Mouse (Mus musculus) kidney, postnatal 0 days (tissue): ENCODE measurements around the gene Map1s. TPM values are rescaled to one million over a fixed set of nuclear protein-coding genes. Genes with fewer than 3 reads are reported as not detected.
A peak's percentile ranks its signal among the peaks of the same experiment; 100 is the strongest.

Experiments
- ATAC-seq: fragments of 200-750 bp; cut with Nextera tagmentation; replicated peaks from 2 replicates; pipeline ENCODE4 v1.8.0; 2017; ENCODE audit warnings: low read depth, moderate number of reproducible peaks, moderate TSS enrichment, moderate library complexity; ENCODE audit not compliant: low FRiP score
- DNase-seq: peaks from one replicate; pipeline ENCODE4 v3.0.0-alpha.2; 2016; ENCODE audit warnings: low spot score
- H3K27ac ChIP-seq: fragments of 300-500 bp; sonication (generic); 2 replicates; pipeline ENCODE4 v1.5.1; 2014; ENCODE audit warnings: mild to moderate bottlenecking
- H3K27me3 ChIP-seq: fragments of 300-500 bp; sonication (generic); 2 replicates; pipeline ENCODE4 v1.6.1; 2014; ENCODE audit warnings: low read length, mixed read lengths; ENCODE audit not compliant: insufficient read depth
- H3K36me3 ChIP-seq: fragments of 300-500 bp; sonication (generic); 2 replicates; pipeline ENCODE4 v1.6.1; 2014; ENCODE audit warnings: low read length, mixed read lengths; ENCODE audit not compliant: insufficient read depth
- H3K4me1 ChIP-seq: fragments of 300-500 bp; sonication (generic); replicated peaks from 2 replicates; pipeline ENCODE4 v1.6.1; 2014; ENCODE audit warnings: antibody characterized with exemption, low read length, mixed read lengths; ENCODE audit not compliant: insufficient read depth
- H3K4me2 ChIP-seq: fragments of 300-500 bp; sonication (generic); 2 replicates; pipeline ENCODE4 v1.6.1; 2014; ENCODE audit warnings: mild to moderate bottlenecking, low read length, moderate library complexity, mixed read lengths
- H3K4me3 ChIP-seq: fragments of 300-500 bp; sonication (generic); replicated peaks from 2 replicates; pipeline ENCODE4 v1.5.1; 2014; ENCODE audit warnings: low read depth, low read length
- H3K9ac ChIP-seq: fragments of 300-500 bp; sonication (generic); 2 replicates; pipeline ENCODE4 v1.6.1; 2014; ENCODE audit warnings: low read depth, low read length
- H3K9me3 ChIP-seq: fragments of 300-500 bp; sonication (generic); replicated peaks from 2 replicates; pipeline ENCODE4 v1.6.1; 2016; ENCODE audit warnings: low read length, inconsistent platforms, mixed read lengths
- CTCF ChIP-seq: IDR thresholded peaks from 2 replicates; pipeline ENCODE4 v1.5.1; 2016; ENCODE audit warnings: antibody characterized with exemption, low read depth, mild to moderate bottlenecking, moderate library complexity
- WGBS: fragments of 180-500 bp; shearing (Covaris S2); extraction: QIAGEN DNeasy Blood & Tissue Kit; methylation state at CpG from one replicate; pipeline ENCODE4 v1.1.7; 2014; 5-methylcytosine and 5-hydroxymethylcytosine counted together
- polyA plus RNA-seq: library from polyadenylated mRNA; unstranded; fragments of >200 nt; fragmentation: Nextera tagmentation; extraction: Ambion mirVana; gene quantifications from 2 replicates; pipeline ENCODE4 v1.2.1, GENCODE M21; 2015

Gene Map1s
- polyA plus RNA-seq, 1 experiment from 2014 or later = 32.5 TPM

DNA sequence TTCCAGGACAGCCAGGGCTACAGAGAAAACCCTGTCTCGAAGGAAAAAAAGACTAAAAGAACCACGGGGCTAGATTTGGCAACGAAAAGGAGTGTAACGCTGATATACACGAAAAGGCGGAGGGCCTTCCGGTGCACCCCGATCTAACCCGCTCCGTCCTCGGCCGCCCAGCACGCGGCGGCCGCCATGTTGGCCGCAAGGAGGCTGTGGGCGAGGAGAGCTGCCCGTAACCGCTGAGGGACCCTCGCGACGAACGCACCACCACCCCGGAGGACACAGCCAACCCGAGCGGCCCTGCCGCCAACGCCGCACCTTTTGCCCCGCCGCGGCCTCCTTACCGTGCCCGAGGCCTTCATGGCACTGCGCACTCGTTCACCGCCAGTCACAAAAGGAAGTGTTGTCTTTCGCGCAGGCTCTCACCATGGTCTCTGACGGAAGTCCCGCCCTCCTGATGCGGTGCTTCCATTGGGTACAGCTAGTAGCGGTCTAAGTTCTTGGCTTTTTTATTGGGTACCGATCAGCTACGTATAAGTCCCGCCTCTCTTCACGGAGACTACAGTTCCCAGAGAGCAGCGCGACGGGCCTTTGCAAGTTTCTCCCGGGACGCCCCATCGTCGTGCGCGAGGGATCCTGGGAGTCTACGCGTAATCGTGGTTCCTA, 8.6 kb upstream of the Map1s start, which contains the start of gene Rpl18a:
TSS of gene Rpl18a (minus strand) at position 392 of the 660 bp plus-strand sequence.
- peak within 1 kb of the TSS; percentile 87 for H3K4me2 ChIP-seq
- peak within 1 kb of the TSS; percentile 81 for H3K27ac ChIP-seq
- peak; percentile 24; the same call in 1 of the 2 replicates for TF ChIP-seq CTCF
- H3K9ac ChIP-seq = peak within 1 kb of the TSS; percentile 96
- no peaks in the 10 kb centered on the region for H3K9me3 ChIP-seq
- DNase-seq (peak; percentile 100), ATAC-seq (peak; percentile 98)
- H3K27me3 ChIP-seq = peaks cover 5% of the 10 kb centered on the region
- under 1% methylated on average over 57 of the region's 60 CpGs for WGBS
- peaks cover 11% of the 10 kb centered on the region for H3K36me3 ChIP-seq
- H3K4me3 ChIP-seq = peak within 1 kb of the TSS; percentile 92
- H3K4me1 ChIP-seq = peaks cover 17% of the 10 kb centered on the region

DNA sequence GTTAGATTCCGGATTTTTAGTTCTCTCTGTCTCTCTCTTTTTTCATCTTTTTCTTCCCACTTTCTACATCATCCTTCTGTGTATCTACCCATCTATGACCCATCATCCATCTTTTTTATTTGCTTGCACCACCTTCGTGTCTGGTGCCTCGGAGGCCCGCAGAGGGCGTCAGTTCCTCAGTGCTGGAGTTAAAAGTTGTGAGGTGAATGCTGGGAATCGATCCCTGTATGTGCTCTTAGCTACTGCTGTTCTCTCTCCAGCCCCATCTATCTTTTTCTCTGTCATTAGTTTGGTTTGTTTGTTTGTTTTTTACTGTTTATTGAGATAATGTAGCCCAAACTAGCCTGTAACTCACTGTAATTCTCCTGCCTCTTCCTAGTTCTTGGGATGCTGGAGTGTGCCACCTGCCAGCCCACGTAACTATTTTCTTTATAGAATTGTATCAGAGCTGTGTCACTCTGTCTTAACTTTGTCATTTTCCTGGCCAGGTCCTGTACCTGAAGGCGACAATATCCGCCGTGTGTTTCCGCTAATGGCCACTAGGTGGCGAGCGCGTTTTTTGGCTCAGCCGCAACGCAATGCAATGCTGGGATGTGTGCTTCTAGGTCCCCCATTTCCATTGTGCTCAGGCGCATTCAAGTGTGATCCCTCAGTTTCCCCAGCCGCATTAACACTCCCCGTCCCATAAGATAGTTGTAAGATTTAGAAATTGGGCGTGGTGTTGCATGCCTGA, 7.9 kb upstream of the Map1s start:
- ATAC-seq (peak; percentile 33), DNase-seq (peak; percentile 88)
- Histone ChIP-seq H3K9me3 (no peaks in the 10 kb centered on the region), H3K27me3 (no peaks in the 10 kb centered on the region; the same call in 1 of the 2 replicates), H3K4me3 (peak overlapping the region; percentile 92), H3K36me3 (peaks cover 11% of the 10 kb centered on the region), H3K4me1 (peaks cover 10% of the 10 kb centered on the region), H3K9ac (peak overlapping the region; percentile 61), H3K27ac (peak overlapping the region; percentile 81), H3K4me2 (peak overlapping the region; percentile 79)
- WGBS = under 1% methylated on average over 20 of the region's 20 CpGs
- TF ChIP-seq CTCF = peak; percentile 94

DNA sequence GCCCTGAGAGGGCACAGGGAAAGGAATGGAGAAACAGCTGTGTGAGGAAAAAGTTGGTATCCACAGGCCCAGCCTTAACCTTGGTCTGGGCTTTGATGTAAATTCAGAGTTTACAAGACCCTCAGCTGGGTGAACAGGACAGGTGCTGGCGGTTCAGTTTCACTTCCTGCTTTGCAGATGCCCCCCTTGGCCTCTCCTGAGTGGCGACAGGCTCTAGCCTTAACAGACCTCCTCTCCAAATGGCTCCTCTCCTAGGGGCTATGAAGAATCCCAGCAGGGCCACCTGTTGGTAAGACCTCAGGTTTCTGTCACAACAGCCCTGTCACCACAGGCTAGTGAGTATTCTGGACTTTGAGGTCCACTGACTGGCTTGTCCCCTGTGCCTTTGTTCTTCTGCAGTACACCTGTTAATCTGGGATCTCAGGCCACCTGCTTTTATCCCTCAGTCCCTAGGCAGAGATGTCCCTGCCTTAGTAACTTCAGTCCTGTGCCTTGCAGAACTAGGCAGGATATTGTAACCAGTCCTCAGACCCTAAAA, 7.0 kb upstream of the Map1s start:
- 0 out of 2 replicates have a peak overlapping the region, but pooled peaks have one; percentile 23 for H3K9ac ChIP-seq
- peaks cover 11% of the 10 kb centered on the region for H3K36me3 ChIP-seq
- H3K4me2 ChIP-seq = no peak overlapping the region
- no peak for TF ChIP-seq CTCF
- H3K27ac ChIP-seq = no peak overlapping the region
- DNase-seq = no peak
- no peaks in the 10 kb centered on the region for H3K27me3 ChIP-seq
- WGBS = 36% methylated on average over 2 of the region's 2 CpGs
- peaks cover 10% of the 10 kb centered on the region for H3K4me1 ChIP-seq
- ATAC-seq = no peak
- no peaks in the 10 kb centered on the region for H3K9me3 ChIP-seq
- no peak overlapping the region for H3K4me3 ChIP-seq

DNA sequence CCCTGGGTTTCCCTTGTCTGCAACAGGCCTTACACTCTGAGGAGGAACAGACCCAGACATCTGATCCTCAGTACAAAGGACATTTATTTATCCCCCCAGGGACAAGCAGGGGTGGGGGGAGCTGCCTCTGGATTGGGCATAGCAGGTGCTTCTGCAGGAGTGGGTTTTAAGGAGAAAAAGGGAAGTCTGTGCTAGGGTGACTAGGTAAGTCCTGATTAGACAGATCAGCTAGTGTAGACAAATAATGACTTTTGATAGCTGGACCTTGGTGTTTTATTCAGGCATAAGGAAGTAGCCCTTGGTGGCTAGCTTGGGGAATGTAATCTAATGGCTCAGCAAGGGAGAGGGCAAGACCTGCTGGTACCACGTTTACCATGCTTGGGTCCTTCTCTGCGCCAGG, 6.5 kb upstream of the Map1s start:
- peaks cover 9% of the 10 kb centered on the region for H3K36me3 ChIP-seq
- DNase-seq (no peak), ATAC-seq (no peak)
- 81% methylated on average over 2 of the region's 2 CpGs for WGBS
- H3K27ac ChIP-seq = no peak overlapping the region
- peaks cover 10% of the 10 kb centered on the region for H3K4me1 ChIP-seq
- H3K9me3 ChIP-seq = no peaks in the 10 kb centered on the region
- no peak overlapping the region for H3K9ac ChIP-seq
- H3K4me3 ChIP-seq = no peak overlapping the region
- no peak overlapping the region for H3K4me2 ChIP-seq
- H3K27me3 ChIP-seq = no peaks in the 10 kb centered on the region
- TF ChIP-seq CTCF = no peak

DNA sequence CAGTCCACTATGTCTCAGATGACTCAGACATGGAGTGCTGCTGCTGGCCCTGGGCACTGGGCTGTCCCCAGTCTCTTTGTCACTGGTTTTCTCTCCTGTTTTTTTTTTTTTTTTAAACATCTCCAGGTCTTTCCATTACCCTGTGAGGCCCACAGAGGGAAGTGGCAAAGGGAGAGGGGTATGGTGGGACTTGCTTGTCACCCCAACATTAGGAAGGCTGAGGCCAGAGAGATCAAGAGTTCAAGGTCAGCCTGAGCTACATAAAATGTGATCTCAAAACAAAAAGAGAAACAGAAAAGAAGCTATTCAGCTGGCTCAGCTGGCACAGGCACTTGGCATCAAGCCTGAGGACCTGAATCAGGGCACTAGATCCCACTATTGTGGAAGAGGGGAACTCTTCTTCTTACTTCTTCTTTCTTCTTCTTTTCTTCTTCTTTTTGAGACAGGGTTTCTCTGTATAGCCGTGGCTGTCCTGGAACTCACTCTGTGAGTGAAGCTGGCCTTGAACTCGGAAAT, 4.8 kb upstream of the Map1s start:
- no peak overlapping the region for H3K9ac ChIP-seq
- peaks cover 10% of the 10 kb centered on the region for H3K4me1 ChIP-seq
- no peaks in the 10 kb centered on the region for H3K9me3 ChIP-seq
- TF ChIP-seq CTCF = no peak
- DNase-seq (no peak), ATAC-seq (no peak)
- no peak overlapping the region for H3K27ac ChIP-seq
- H3K4me2 ChIP-seq = no peak overlapping the region
- H3K4me3 ChIP-seq = no peak overlapping the region
- no peaks in the 10 kb centered on the region for H3K36me3 ChIP-seq
- H3K27me3 ChIP-seq = no peaks in the 10 kb centered on the region
- 80% methylated on average over 2 of the region's 2 CpGs for WGBS

DNA sequence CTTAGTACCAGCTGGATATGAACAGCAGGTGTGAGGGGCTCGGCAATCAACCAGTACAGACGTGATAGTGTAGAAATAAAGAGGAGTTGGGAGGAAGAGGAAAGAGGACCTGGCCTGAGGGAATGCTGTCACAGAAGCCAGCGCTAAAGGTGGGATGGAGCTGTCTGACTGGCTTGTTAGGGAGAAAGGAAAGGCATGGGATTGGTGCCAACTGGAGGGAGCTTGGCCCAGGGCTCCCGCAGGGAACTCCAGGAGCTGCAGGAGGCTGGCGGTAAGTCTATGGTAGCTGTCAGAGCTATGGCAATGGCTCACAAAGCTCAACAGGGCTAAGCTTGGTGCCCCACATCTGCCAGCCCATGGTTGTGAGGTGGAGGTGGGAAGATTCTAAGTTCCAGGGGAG, 3.5 kb upstream of the Map1s start:
- Histone ChIP-seq H3K27ac (no peak overlapping the region), H3K27me3 (no peaks in the 10 kb centered on the region), H3K9ac (no peak overlapping the region), H3K4me2 (no peak overlapping the region), H3K4me3 (no peak overlapping the region), H3K36me3 (no peaks in the 10 kb centered on the region), H3K9me3 (no peaks in the 10 kb centered on the region), H3K4me1 (peaks cover 11% of the 10 kb centered on the region)
- no peak for DNase-seq
- ATAC-seq = no peak
- no peak for TF ChIP-seq CTCF
- WGBS = 28% methylated on average over 5 of the region's 5 CpGs
